Mouse (Mus musculus): ENCODE results near the gene Ace. TPM values are rescaled to one million over a fixed set of nuclear protein-coding genes. Genes with fewer than 3 reads are reported as not detected.

Gene Ace
- total RNA-seq (2017) = 0.19 and 0.27 TPM in 2 replicates

- peak; percentile 19 for ATAC-seq (replicated peaks; ENCODE audit: low read depth, poor library complexity, severe bottlenecking)
These were observed at the start of gene Ace for GRCm38 (mm10) chr11:105967741-105968574. Gene Ace (plus strand): TSS chr11:105967945.

GRCm38 (mm10) chr11:105920098-105920785, 47.5 kb upstream of the Ace start:
- ATAC-seq (replicated peaks; ENCODE audit: low read depth, poor library complexity, severe bottlenecking) = 0 out of 2 replicates have a peak, but pooled peaks have one; percentile 18

GRCm38 (mm10) chr11:105920836-105921235, 46.9 kb upstream of the Ace start:
- no peak for ATAC-seq (replicated peaks; ENCODE audit: low read depth, poor library complexity, severe bottlenecking)

GRCm38 (mm10) chr11:105921275-105921674, 46.5 kb upstream of the Ace start:
- no peak for ATAC-seq (replicated peaks; ENCODE audit: low read depth, poor library complexity, severe bottlenecking)

- no peak for ATAC-seq (replicated peaks; ENCODE audit: low read depth, poor library complexity, severe bottlenecking)
These were observed 44.7 kb upstream of the Ace start for GRCm38 (mm10) chr11:105922769-105923663.

GRCm38 (mm10) chr11:105927065-105928030, 40.4 kb upstream of the Ace start:
- peak; percentile 98 for ATAC-seq (replicated peaks; ENCODE audit: low read depth, poor library complexity, severe bottlenecking)

- no peak for ATAC-seq (replicated peaks; ENCODE audit: low read depth, poor library complexity, severe bottlenecking)
These were observed 39.6 kb upstream of the Ace start for GRCm38 (mm10) chr11:105928171-105928570.

- no peak for ATAC-seq (replicated peaks; ENCODE audit: low read depth, poor library complexity, severe bottlenecking)
These were observed 36.4 kb upstream of the Ace start for GRCm38 (mm10) chr11:105931380-105931779.

GRCm38 (mm10) chr11:105933746-105934145, 34.0 kb upstream of the Ace start:
- no peak for ATAC-seq (replicated peaks; ENCODE audit: low read depth, poor library complexity, severe bottlenecking)

- ATAC-seq (replicated peaks; ENCODE audit: low read depth, poor library complexity, severe bottlenecking) = no peak
These were observed 33.4 kb upstream of the Ace start for GRCm38 (mm10) chr11:105934303-105934711.

- no peak for ATAC-seq (replicated peaks; ENCODE audit: low read depth, poor library complexity, severe bottlenecking)
These were observed 32.9 kb upstream of the Ace start for GRCm38 (mm10) chr11:105934816-105935215.

- no peak for ATAC-seq (replicated peaks; ENCODE audit: low read depth, poor library complexity, severe bottlenecking)
These were observed 32.2 kb upstream of the Ace start for GRCm38 (mm10) chr11:105935496-105935895.

- no peak for ATAC-seq (replicated peaks; ENCODE audit: low read depth, poor library complexity, severe bottlenecking)
These were observed 31.5 kb upstream of the Ace start for GRCm38 (mm10) chr11:105936200-105936599.

GRCm38 (mm10) chr11:105936974-105937373, 30.8 kb upstream of the Ace start:
- ATAC-seq (replicated peaks; ENCODE audit: low read depth, poor library complexity, severe bottlenecking) = no peak

- ATAC-seq (replicated peaks; ENCODE audit: low read depth, poor library complexity, severe bottlenecking) = no peak
These were observed 29.0 kb upstream of the Ace start for GRCm38 (mm10) chr11:105938771-105939170.

- no peak for ATAC-seq (replicated peaks; ENCODE audit: low read depth, poor library complexity, severe bottlenecking)
These were observed 25.8 kb upstream of the Ace start for GRCm38 (mm10) chr11:105941973-105942372.

- no peak for ATAC-seq (replicated peaks; ENCODE audit: low read depth, poor library complexity, severe bottlenecking)
These were observed 24.3 kb upstream of the Ace start for GRCm38 (mm10) chr11:105943133-105944102.

- ATAC-seq (replicated peaks; ENCODE audit: low read depth, poor library complexity, severe bottlenecking) = no peak; the same call in 1 of the 2 replicates
These were observed 23.6 kb upstream of the Ace start for GRCm38 (mm10) chr11:105944126-105944621.

All from common myeloid progenitor, adult 5-6 weeks (primary cell).